Mouse (Mus musculus): ENCODE data around the gene Cilp.

GRCm38 (mm10) chr9:65241973-65242372, 23.0 kb upstream of the Cilp start:
- no peak for TF ChIP-seq CTCF (IDR thresholded peaks at IDR 0.05; ENCODE audit: low read depth, low read length)
- TF ChIP-seq EP300 (IDR thresholded peaks at IDR 0.05; ENCODE audit: insufficient read depth, low read depth, low read length): no peak
- TF ChIP-seq POLR2A (IDR thresholded peaks at IDR 0.05; ENCODE audit: insufficient read depth, low read length): no peak
